Mouse (Mus musculus) olfactory bulb, adult 2 months (tissue): ENCODE results near the gene Mtx1. TPM values are rescaled to one million over a fixed set of nuclear protein-coding genes. Genes with fewer than 3 reads are reported as not detected.

Experiments
- H3K27ac ChIP-seq: fragments of 200-500 bp; 2 replicates; pipeline ENCODE4 v1.5.1; 2012; ENCODE audit warnings: low read depth, low read length; ENCODE audit not compliant: insufficient read depth
- H3K4me1 ChIP-seq: fragments of 200-500 bp; 2 replicates; pipeline ENCODE4 v1.6.1; 2012; ENCODE audit warnings: low read length; ENCODE audit not compliant: control insufficient read depth, insufficient read depth
- H3K4me3 ChIP-seq: fragments of 200-500 bp; 2 replicates; pipeline ENCODE4 v1.5.1; 2012; ENCODE audit warnings: mild to moderate bottlenecking, low read depth, low read length, moderate library complexity; ENCODE audit not compliant: insufficient read depth
- CTCF ChIP-seq: fragments of 200-500 bp; IDR thresholded peaks from 2 replicates; pipeline ENCODE4 v1.5.1; 2012; ENCODE audit warnings: low read depth, mild to moderate bottlenecking, low read length, moderate library complexity; ENCODE audit not compliant: insufficient read depth
- POLR2A ChIP-seq: fragments of 200-500 bp; IDR thresholded peaks from 2 replicates; pipeline ENCODE4 v1.6.1; 2012; ENCODE audit warnings: mild to moderate bottlenecking, low read depth, low read length, moderate library complexity; ENCODE audit not compliant: insufficient read depth
- WGBS: fragments of 180-500 bp; shearing (Covaris S2); methylation state at CpG from one replicate; pipeline ENCODE4 v1.1.7; 2018; 5-methylcytosine and 5-hydroxymethylcytosine counted together
- polyA plus RNA-seq: library from polyadenylated mRNA; stranded (reverse); fragments of >200 nt; gene quantifications from 2 replicates; pipeline ENCODE4 v1.2.4, GENCODE M21; 2012; ENCODE audit warnings: low replicate concordance; ENCODE audit not compliant: missing spikeins, insufficient read depth, insufficient read length

Gene Mtx1
- polyA plus RNA-seq, 1 experiment = not detected

DNA sequence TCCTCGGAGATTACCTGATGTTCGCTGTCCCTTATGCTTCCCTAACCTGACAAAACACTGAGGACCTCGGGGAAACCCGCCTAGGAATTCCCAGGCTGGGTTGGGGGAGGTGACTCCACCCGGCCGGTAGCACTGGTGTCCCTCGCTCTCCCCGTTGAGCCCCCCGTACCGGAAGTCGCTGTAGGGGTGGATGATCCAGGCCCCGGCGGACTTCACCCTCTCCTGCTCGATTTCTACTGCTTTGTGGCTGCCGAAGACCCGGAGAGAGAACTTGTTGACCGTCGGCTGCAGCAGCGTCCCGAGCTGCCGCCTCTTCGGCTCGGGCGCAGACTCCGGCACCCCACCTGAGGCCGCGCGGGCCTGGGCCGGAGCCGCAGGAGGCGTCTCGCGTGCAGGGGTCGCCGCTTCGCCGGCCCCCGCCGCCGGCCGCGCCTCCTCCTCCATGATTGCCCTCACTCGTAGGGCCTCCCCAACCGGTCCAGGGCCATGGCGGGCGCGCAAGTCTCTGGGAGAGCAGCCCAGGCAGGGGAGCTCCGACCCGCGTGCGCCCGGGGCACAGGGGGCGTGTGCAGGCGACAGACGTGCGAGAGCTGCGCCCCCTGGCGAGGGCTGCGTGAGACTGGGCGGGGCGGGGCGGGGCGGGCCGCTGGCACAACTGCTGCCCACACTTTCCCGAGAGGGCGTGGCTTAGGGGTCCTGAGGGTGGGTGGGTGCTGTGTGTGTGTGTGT is 67.1 kb downstream of the Mtx1 start, which contains the start of gene Hcn3:
Hcn3 (minus strand) TSS at position 581 of the 729 bp plus-strand sequence.
- Histone ChIP-seq H3K4me1 (peaks cover 10% of the 10 kb centered on the region), H3K4me3 (peak within 1 kb of the TSS; percentile 88), H3K27ac (peak within 1 kb of the TSS; percentile 95)
- under 1% methylated on average over 65 of the region's 66 CpGs for WGBS
- TF ChIP-seq CTCF (peak; percentile 51; the same call in 1 of the 2 replicates), POLR2A (peak; percentile 42; the same call in 1 of the 2 replicates)

GRCm38 (mm10) chr3:89159211-89159610 is 67.7 kb downstream of the Mtx1 start:
- TF ChIP-seq POLR2A (no peak), CTCF (no peak)
- 4% methylated on average over 13 of the region's 13 CpGs for WGBS
- H3K27ac ChIP-seq = peak overlapping the region; percentile 95
- peaks cover 10% of the 10 kb centered on the region for H3K4me1 ChIP-seq
- H3K4me3 ChIP-seq = peak overlapping the region; percentile 88

Other genes starting within 250 kb of the Mtx1 start
- gene Rusc1, start 133.8 kb downstream of the Mtx1 start, polyA plus RNA-seq = not detected in 2 replicates
- gene Gm43738, start 126.0 kb downstream of the Mtx1 start, polyA plus RNA-seq = not detected in 2 replicates
- gene Fdps, start 125.1 kb downstream of the Mtx1 start, polyA plus RNA-seq = not detected in 2 replicates
- not detected in 2 replicates for gene Pklr, start 90.9 kb downstream of the Mtx1 start, polyA plus RNA-seq
- not detected in 2 replicates for gene Hcn3, start 66.9 kb downstream of the Mtx1 start, polyA plus RNA-seq
- not detected in 2 replicates for gene Clk2, start 62.3 kb downstream of the Mtx1 start, polyA plus RNA-seq
- not detected in 2 replicates for gene Scamp3, start 49.6 kb downstream of the Mtx1 start, polyA plus RNA-seq
- gene Fam189b, start 43.9 kb downstream of the Mtx1 start, polyA plus RNA-seq = not detected in 2 replicates
- gene Gba, start 24.2 kb downstream of the Mtx1 start, polyA plus RNA-seq = not detected in 2 replicates
- gene Thbs3, start 11.9 kb downstream of the Mtx1 start, polyA plus RNA-seq = not detected in 2 replicates
- not detected in 2 replicates for gene Muc1, start 2.0 kb upstream of the Mtx1 start, polyA plus RNA-seq
- gene Krtcap2, start 18.9 kb upstream of the Mtx1 start, polyA plus RNA-seq = not detected in 2 replicates
- not detected in 2 replicates for gene Trim46, start 19.2 kb upstream of the Mtx1 start, polyA plus RNA-seq
- not detected in 2 replicates for gene Dpm3, start 32.3 kb upstream of the Mtx1 start, polyA plus RNA-seq
- not detected in 2 replicates for gene Slc50a1, start 43.5 kb upstream of the Mtx1 start, polyA plus RNA-seq
- not detected in 2 replicates for gene Efna1, start 54.1 kb upstream of the Mtx1 start, polyA plus RNA-seq
- gene Efna3, start 95.9 kb upstream of the Mtx1 start, polyA plus RNA-seq = not detected in 2 replicates
- not detected in 2 replicates for gene Efna4, start 110.9 kb upstream of the Mtx1 start, polyA plus RNA-seq
- not detected in 2 replicates for gene Adam15, start 122.9 kb upstream of the Mtx1 start, polyA plus RNA-seq
- not detected in 2 replicates for gene Dcst2, start 134.9 kb upstream of the Mtx1 start, polyA plus RNA-seq
- not detected in 2 replicates for gene Dcst1, start 138.2 kb upstream of the Mtx1 start, polyA plus RNA-seq
- not detected in 2 replicates for gene Zbtb7b, start 167.7 kb upstream of the Mtx1 start, polyA plus RNA-seq
- gene Lenep, start 175.7 kb upstream of the Mtx1 start, polyA plus RNA-seq = not detected in 2 replicates
- gene Flad1, start 184.8 kb upstream of the Mtx1 start, polyA plus RNA-seq = not detected in 2 replicates
- not detected in 2 replicates for gene Cks1b, start 191.3 kb upstream of the Mtx1 start, polyA plus RNA-seq
- gene Shc1, start 191.4 kb upstream of the Mtx1 start, polyA plus RNA-seq = not detected in 2 replicates
- gene Pygo2, start 203.1 kb upstream of the Mtx1 start, polyA plus RNA-seq = not detected in 2 replicates
- gene Pbxip1, start 209.6 kb upstream of the Mtx1 start, polyA plus RNA-seq = not detected in 2 replicates
- not detected in 2 replicates for gene Pmvk, start 227.5 kb upstream of the Mtx1 start, polyA plus RNA-seq